Mouse (Mus musculus) ES-Bruce4 (cell line): ENCODE data around the gene Prpf40b. TPM values are rescaled to one million over a fixed set of nuclear protein-coding genes. Genes with fewer than 3 reads are reported as not detected.

ENCODE experiments used
- H3K27ac ChIP-seq: 2 replicates; pipeline ENCODE4 v1.5.1; 2012; ENCODE audit warnings: low read length, inconsistent platforms; ENCODE audit not compliant: insufficient read depth
- H3K27me3 ChIP-seq: 2 replicates; pipeline ENCODE4 v1.6.1; 2012; ENCODE audit warnings: mild to moderate bottlenecking, low read length, inconsistent platforms; ENCODE audit not compliant: control insufficient read depth, poor library complexity, insufficient read depth, severe bottlenecking
- H3K36me3 ChIP-seq: 2 replicates; pipeline ENCODE4 v1.6.1; 2012; ENCODE audit warnings: inconsistent platforms, mild to moderate bottlenecking, low read length, moderate library complexity; ENCODE audit not compliant: control insufficient read depth, poor library complexity, insufficient read depth, severe bottlenecking
- H3K4me1 ChIP-seq: one replicate; pipeline ENCODE4 v1.8.1; 2011; ENCODE audit warnings: low read length; ENCODE audit not compliant: control insufficient read depth, insufficient read depth
- H3K4me3 ChIP-seq: 2 replicates; pipeline ENCODE4 v1.5.1; 2011; ENCODE audit warnings: low read depth, mild to moderate bottlenecking, low read length
- H3K9ac ChIP-seq: 2 replicates; pipeline ENCODE4 v1.6.1; 2012; ENCODE audit warnings: low read depth, mild to moderate bottlenecking, inconsistent platforms; ENCODE audit not compliant: poor library complexity, severe bottlenecking
- H3K9me3 ChIP-seq: replicated peaks from 2 replicates; pipeline ENCODE4 v1.6.1; 2012; ENCODE audit warnings: mild to moderate bottlenecking, low read length, inconsistent platforms; ENCODE audit not compliant: control insufficient read depth, poor library complexity, insufficient read depth, severe bottlenecking
- CTCF ChIP-seq: IDR thresholded peaks from one replicate; pipeline ENCODE4 v1.8.1; 2011; ENCODE audit warnings: low read depth, low read length
- EP300 ChIP-seq: IDR thresholded peaks from 2 replicates; pipeline ENCODE4 v1.6.1; 2011; ENCODE audit warnings: low read depth, low read length; ENCODE audit not compliant: insufficient read depth
- POLR2A ChIP-seq: IDR thresholded peaks from one replicate; pipeline ENCODE4 v1.8.1; 2011; ENCODE audit warnings: low read length; ENCODE audit not compliant: insufficient read depth
- polyA plus RNA-seq: library from polyadenylated mRNA; stranded (reverse); fragments of >200 nt; gene quantifications from 2 replicates; pipeline ENCODE4 v1.2.4, GENCODE M21; 2011; ENCODE audit warnings: low read depth; ENCODE audit not compliant: missing spikeins, insufficient read depth, insufficient read length

The Prpf40b gene
- polyA plus RNA-seq, 1 experiment, result 42.8 TPM

- Histone ChIP-seq H3K4me1 (peaks cover 7% of the 10 kb centered on the region), H3K36me3 (no peaks in the 10 kb centered on the region), H3K27ac (no peak overlapping the region), H3K9me3 (no peaks in the 10 kb centered on the region), H3K9ac (no peak overlapping the region), H3K4me3 (no peak overlapping the region), H3K27me3 (no peaks in the 10 kb centered on the region)
- TF ChIP-seq EP300, result no peak
- TF ChIP-seq CTCF, result no peak
- no peak for TF ChIP-seq POLR2A
Measured at GRCm38 (mm10) chr15:99284527-99285188, 10.2 kb upstream of the Prpf40b start.

GRCm38 (mm10) chr15:99285189-99285535, 9.7 kb upstream of the Prpf40b start:
- Histone ChIP-seq H3K9me3 (no peaks in the 10 kb centered on the region), H3K36me3 (no peaks in the 10 kb centered on the region), H3K27me3 (no peaks in the 10 kb centered on the region), H3K9ac (no peak overlapping the region), H3K4me3 (no peak overlapping the region), H3K4me1 (peaks cover 7% of the 10 kb centered on the region), H3K27ac (no peak overlapping the region)
- no peak for TF ChIP-seq POLR2A
- TF ChIP-seq EP300, result no peak
- no peak for TF ChIP-seq CTCF

- no peak overlapping the region for H3K9ac ChIP-seq
- no peaks in the 10 kb centered on the region for H3K36me3 ChIP-seq
- H3K4me1 ChIP-seq, result no peaks in the 10 kb centered on the region
- TF ChIP-seq EP300 (no peak), POLR2A (no peak), CTCF (no peak)
- no peak overlapping the region for H3K27ac ChIP-seq
- no peak overlapping the region for H3K4me3 ChIP-seq
- H3K9me3 ChIP-seq, result no peaks in the 10 kb centered on the region
- H3K27me3 ChIP-seq, result no peaks in the 10 kb centered on the region
Measured at GRCm38 (mm10) chr15:99290586-99290985, 4.3 kb upstream of the Prpf40b start.

GRCm38 (mm10) chr15:99294287-99294686, 600 bp upstream of the Prpf40b start:
- H3K9me3 ChIP-seq, result no peaks in the 10 kb centered on the region
- H3K4me3 ChIP-seq, result peak overlapping the region; percentile 90
- TF ChIP-seq EP300 (no peak), POLR2A (no peak), CTCF (no peak)
- no peaks in the 10 kb centered on the region for H3K27me3 ChIP-seq
- no peaks in the 10 kb centered on the region for H3K4me1 ChIP-seq
- H3K36me3 ChIP-seq, result no peaks in the 10 kb centered on the region
- H3K27ac ChIP-seq, result peak overlapping the region; percentile 35
- peak overlapping the region; percentile 75 for H3K9ac ChIP-seq

- peak within 1 kb of the TSS; percentile 90 for H3K4me3 ChIP-seq
- H3K27ac ChIP-seq, result peak within 1 kb of the TSS; percentile 91
- TF ChIP-seq EP300 (no peak), POLR2A (no peak), CTCF (no peak)
- H3K27me3 ChIP-seq, result no peaks in the 10 kb centered on the region
- no peaks in the 10 kb centered on the region for H3K4me1 ChIP-seq
- peak within 1 kb of the TSS; percentile 75 for H3K9ac ChIP-seq
- H3K36me3 ChIP-seq, result no peaks in the 10 kb centered on the region
- no peaks in the 10 kb centered on the region for H3K9me3 ChIP-seq
Measured at GRCm38 (mm10) chr15:99295484-99295981, 646 bp downstream of the Prpf40b start, which contains the start of gene Fam186b. Gene Fam186b (minus strand): TSS chr15:99295888.

- Histone ChIP-seq H3K27me3 (no peaks in the 10 kb centered on the region), H3K9me3 (no peaks in the 10 kb centered on the region), H3K27ac (peak overlapping the region; percentile 91; the same call in 1 of the 2 replicates), H3K36me3 (no peaks in the 10 kb centered on the region), H3K4me3 (no peak overlapping the region; the same call in 1 of the 2 replicates), H3K9ac (peak overlapping the region; percentile 75), H3K4me1 (no peaks in the 10 kb centered on the region)
- TF ChIP-seq POLR2A (no peak), CTCF (no peak), EP300 (no peak)
Measured at GRCm38 (mm10) chr15:99296213-99296612, 1.3 kb downstream of the Prpf40b start.
